In genomic region chr1:88015371-88015770, GRCm38 (mm10) we compare ENCODE assay signal across 23 mouse cellular contexts. TPM values are rescaled to one million over a fixed set of nuclear protein-coding genes. Genes with fewer than 3 reads are reported as not detected.
DNase-seq lines count a peak whose midpoint lies in the region; ATAC-seq and TF ChIP-seq lines count a peak whose summit lies in the region.
"Had no signal": no experiment of that assay in that cellular context is flagged by ENCODE, and none has a peak within 500 bp of the region (broad histone marks: within the 10 kb centered on the region; RNA-seq: fewer than 3 reads in every experiment).

No protein-coding gene starts in this region.

- ATAC-seq in liver, embryonic 11.5 days (replicated peaks; ENCODE audit: low FRiP score), result no peak
- ATAC-seq: activated CD4-positive, CD25-positive, alpha-beta regulatory T cell, adult 4 months; CD4-positive, CD25-positive, alpha-beta regulatory T cell, adult 4 months; Patski had no signal

- TF ChIP-seq CTCF in liver, adult 2 months (IDR thresholded peaks at IDR 0.05; ENCODE audit: low read depth, low read length), result no peak

- H3K36me3 ChIP-seq in liver, adult 2 months (ENCODE audit: control insufficient read depth, insufficient read depth, low read length), result no peaks in the 10 kb centered on the region
- no peaks in the 10 kb centered on the region for H3K36me3 ChIP-seq in liver, embryonic 11.5 days (ENCODE audit: control insufficient read depth, insufficient read depth, low read length)
- H3K36me3 ChIP-seq: G1E had no signal

- no peak for TF ChIP-seq POLR2A in liver, adult 2 months (IDR thresholded peaks at IDR 0.05; ENCODE audit: extremely low read depth, insufficient read depth, low read length)

- no peaks in the 10 kb centered on the region for H3K27me3 ChIP-seq in liver, adult 2 months (ENCODE audit: control insufficient read depth, insufficient read depth, low read length)
- no peaks in the 10 kb centered on the region for H3K27me3 ChIP-seq in liver, embryonic 11.5 days (replicated peaks; ENCODE audit: control insufficient read depth, insufficient read depth, low read length)
- H3K27me3 ChIP-seq: Patski had no signal

- DNase-seq in liver, adult 2 months (ENCODE audit: extremely low read depth, low read depth, low spot score), result peak; percentile 94
- DNase-seq in liver, embryonic 11.5 days (ENCODE audit: low spot score), result no peak
- DNase-seq: adrenal gland, adult 2 months; adrenal gland, adult 8-10 months; adrenal gland, postnatal 10 days; adrenal gland, postnatal 14 days; adrenal gland, postnatal 25 days; adrenal gland, postnatal 36 days; B cell, adult 2 months; cerebellum, adult 11 months; cerebellum, adult 11-12 months; cerebellum, adult 18-20 months; cerebellum, adult 2 months had no signal

- H3K4me2 ChIP-seq in liver, embryonic 11.5 days, result no peak overlapping the region

- H3K27ac ChIP-seq in liver, adult 2 months (replicated peaks; ENCODE audit: insufficient read depth, low read depth, low read length), result peak overlapping the region; percentile 91; the same call in 1 of the 2 replicates
- H3K27ac ChIP-seq in liver, embryonic 11.5 days (ENCODE audit: low read depth, low read length), result no peak overlapping the region

- H3K9me3 ChIP-seq in liver, embryonic 11.5 days (ENCODE audit: control insufficient read depth, low read length), result no peaks in the 10 kb centered on the region

- WGBS in liver, adult 2 months, result 26% methylated on average over 6 of the region's 6 CpGs
- WGBS in liver, embryonic 11.5 days, result 83% methylated on average over 6 of the region's 6 CpGs

- no peaks in the 10 kb centered on the region for H3K79me2 ChIP-seq in liver, adult 2 months (ENCODE audit: control insufficient read depth, insufficient read depth, low read length)

- H3K4me3 ChIP-seq in liver, adult 2 months (ENCODE audit: insufficient read depth, low read depth, low read length), result no peak overlapping the region
- no peak overlapping the region for H3K4me3 ChIP-seq in liver, embryonic 11.5 days (ENCODE audit: low read depth, low read length)

- H3K4me1 ChIP-seq in liver, adult 2 months (ENCODE audit: control insufficient read depth, insufficient read depth, low read length), result peaks cover 10% of the 10 kb centered on the region
- no peaks in the 10 kb centered on the region for H3K4me1 ChIP-seq in liver, embryonic 11.5 days (replicated peaks; ENCODE audit: control insufficient read depth, insufficient read depth, low read length)

- H3K9ac ChIP-seq in liver, adult 2 months (ENCODE audit: low read depth, low read length), result no peak overlapping the region
- no peak overlapping the region for H3K9ac ChIP-seq in liver, embryonic 11.5 days (ENCODE audit: low read depth, low read length)

RNA-seq across cellular contexts. Expression of gene Usp40, which starts 7.0 kb away (rescaled TPM):
- total RNA-seq in liver, adult 2 months (2014; rRNA removed), result 29.4 and 29.8 TPM in 2 replicates
- 6.4 and 8.6 TPM in 2 replicates for polyA plus RNA-seq in liver, adult 2 months (2012; rRNA removed)
- 17.9 and 20.5 TPM in 2 replicates for polyA plus RNA-seq in liver, embryonic 11.5 days (2014; fragmentation: Nextera tagmentation; extraction: Ambion mirVana)

RNA-seq across cellular contexts. Expression of gene Ugt1a10, which starts 39.8 kb away (rescaled TPM):
- total RNA-seq in liver, adult 2 months (2014; rRNA removed), result 6.4 and 6.9 TPM in 2 replicates
- polyA plus RNA-seq in liver, adult 2 months (2012; rRNA removed), result 1.2 and 2.8 TPM in 2 replicates
- not detected in 2 replicates for polyA plus RNA-seq in liver, embryonic 11.5 days (2014; fragmentation: Nextera tagmentation; extraction: Ambion mirVana)
- total RNA-seq: adrenal gland, adult 2 months; adrenal gland, adult 8-10 months; adrenal gland, postnatal 25 days; CH12.LX; ES-E14; MEL had no signal
- polyA plus RNA-seq: activated CD4-positive, CD25-positive, alpha-beta regulatory T cell, adult 4 months; adrenal gland, adult 2 months; brain, embryonic 14.5 days; C2C12; CD4-positive, CD25-positive, alpha-beta regulatory T cell, adult 4 months; cerebellum, adult 2 months; G1E had no signal

RNA-seq across cellular contexts. Expression of gene Ugt1a9, which starts 55.2 kb away (rescaled TPM):
- 177 and 194 TPM in 2 replicates for total RNA-seq in liver, adult 2 months (2014; rRNA removed)
- 142 and 259 TPM in 2 replicates for polyA plus RNA-seq in liver, adult 2 months (2012; rRNA removed)
- not detected in 2 replicates for polyA plus RNA-seq in liver, embryonic 11.5 days (2014; fragmentation: Nextera tagmentation; extraction: Ambion mirVana)
- total RNA-seq: adrenal gland, adult 18-20 months; adrenal gland, postnatal 25 days; CH12.LX; ES-E14; MEL had no signal
- polyA plus RNA-seq: adrenal gland, adult 2 months; brain, embryonic 14.5 days; C2C12; CD4-positive, CD25-positive, alpha-beta regulatory T cell, adult 4 months; cerebellum, adult 2 months; G1E had no signal

Comparison
In these comparisons a context has a peak if more than half of its experiments do, and no peak if none do; other contexts are left out.
1. RNA of gene Ugt1a9, which starts 55.2 kb away (polyA plus RNA-seq): 142 to 259 TPM in liver, adult 2 months; not detected in liver, embryonic 11.5 days; every median in the first group is over 100 times any median in the second.